Mouse (Mus musculus): ENCODE data around the gene Pth1r.

GRCm38 (mm10) chr9:110732623-110733022, 14.3 kb downstream of the Pth1r start:
- peak in 1 of 2 experiments; percentile 81; a peak in 3 of 4 replicates for TF ChIP-seq POLR2A (IDR thresholded peaks at IDR 0.05; ENCODE audit: control insufficient read depth in 1 of 2, insufficient read depth in 1 of 2, low read depth in 1 of 2, low read length in 2 of 2, poor library complexity in 1 of 2)
- no peak for TF ChIP-seq CTCF (IDR thresholded peaks at IDR 0.05 in 2 of 3, conservative IDR thresholded peaks at IDR 0.05 in 1 of 3; ENCODE audit: control insufficient read depth in 1 of 3, insufficient read depth in 1 of 3, low read depth in 2 of 3, low read length in 3 of 3, poor library complexity in 1 of 3, severe bottlenecking in 1 of 3)
- TF ChIP-seq KAT2A (conservative IDR thresholded peaks at IDR 0.05; ENCODE audit: low read depth, low read length) = no peak
- TF ChIP-seq TCF12 (IDR thresholded peaks at IDR 0.05; ENCODE audit: low read depth, low read length) = no peak
- TF ChIP-seq CHD1 (IDR thresholded peaks at IDR 0.05; ENCODE audit: low read depth, low read length) = no peak
- no peak for TF ChIP-seq SMC3 (IDR thresholded peaks at IDR 0.05; ENCODE audit: low read depth, low read length)
- TF ChIP-seq ETS1 (IDR thresholded peaks at IDR 0.05; ENCODE audit: low read depth, low read length) = no peak
